Mouse (Mus musculus) liver, embryonic 11.5 days (tissue): ENCODE data around the gene Zfp865. TPM values are rescaled to one million over a fixed set of nuclear protein-coding genes. Genes with fewer than 3 reads are reported as not detected.
"Not testable (repeated sequence)": the region's sequence is repeated elsewhere in the genome, so short reads cannot be mapped to it uniquely, and the experiment has no call there.

Source experiments
- ATAC-seq: fragments of 200-750 bp; cut with Nextera tagmentation; replicated peaks from 2 replicates; pipeline ENCODE4 v1.8.0; 2017; ENCODE audit warnings: moderate number of reproducible peaks, mild to moderate bottlenecking, moderate TSS enrichment, moderate library complexity; ENCODE audit not compliant: low FRiP score
- DNase-seq: peaks from one replicate; pipeline ENCODE4 v3.0.0-alpha.2; 2017; ENCODE audit warnings: low spot score
- H3K27ac ChIP-seq: fragments of 300-500 bp; sonication (generic); 2 replicates; pipeline ENCODE4 v1.5.1; 2014; ENCODE audit warnings: mild to moderate bottlenecking, low read depth, low read length, control low read depth
- H3K27me3 ChIP-seq: fragments of 300-500 bp; sonication (generic); replicated peaks from 2 replicates; pipeline ENCODE4 v1.6.1; 2014; ENCODE audit warnings: low read length, mixed read lengths; ENCODE audit not compliant: control insufficient read depth, insufficient read depth
- H3K36me3 ChIP-seq: fragments of 300-500 bp; sonication (generic); 2 replicates; pipeline ENCODE4 v1.6.1; 2014; ENCODE audit warnings: mild to moderate bottlenecking, low read length, moderate library complexity, mixed read lengths; ENCODE audit not compliant: control insufficient read depth, insufficient read depth
- H3K4me1 ChIP-seq: fragments of 300-500 bp; sonication (generic); replicated peaks from 2 replicates; pipeline ENCODE4 v1.6.1; 2014; ENCODE audit warnings: low read length, mixed read lengths; ENCODE audit not compliant: control insufficient read depth, insufficient read depth
- H3K4me2 ChIP-seq: fragments of 300-500 bp; sonication (generic); 2 replicates; pipeline ENCODE4 v1.6.1; 2014; ENCODE audit warnings: mild to moderate bottlenecking, control low read depth, moderate library complexity
- H3K4me3 ChIP-seq: fragments of 300-500 bp; sonication (generic); 2 replicates; pipeline ENCODE4 v1.5.1; 2014; ENCODE audit warnings: low read depth, low read length, control low read depth
- H3K9ac ChIP-seq: fragments of 300-500 bp; sonication (generic); 2 replicates; pipeline ENCODE4 v1.6.1; 2014; ENCODE audit warnings: low read depth, low read length, control low read depth
- H3K9me3 ChIP-seq: fragments of 300-500 bp; sonication (generic); 2 replicates; pipeline ENCODE4 v1.6.1; 2016; ENCODE audit warnings: low read length, inconsistent platforms, mixed read lengths; ENCODE audit not compliant: control insufficient read depth
- WGBS: fragments of 180-500 bp; shearing (Covaris S2); extraction: QIAGEN DNeasy Blood & Tissue Kit; methylation state at CpG from one replicate; pipeline ENCODE4 v1.1.7; 2014; 5-methylcytosine and 5-hydroxymethylcytosine counted together
- polyA plus RNA-seq: library from polyadenylated mRNA; unstranded; fragments of >200 nt; fragmentation: Nextera tagmentation; extraction: Ambion mirVana; gene quantifications from 2 replicates; pipeline ENCODE4 v1.2.1, GENCODE M21; 2014

Gene Zfp865
- polyA plus RNA-seq, 1 experiment from 2014 or later: 4.5 TPM

GRCm38 (mm10) chr7:4993999-4994788 lies 26.0 kb upstream of the Zfp865 start:
- WGBS: 40% methylated on average over 59 of the region's 59 CpGs
- peaks cover 46% of the 10 kb centered on the region for H3K27me3 ChIP-seq
- DNase-seq (no peak), ATAC-seq (no peak)
- no peaks in the 10 kb centered on the region for H3K9me3 ChIP-seq
- H3K9ac ChIP-seq: no peak overlapping the region
- H3K36me3 ChIP-seq: peaks cover 5% of the 10 kb centered on the region; the same call in 1 of the 2 replicates
- H3K4me1 ChIP-seq: peaks cover 5% of the 10 kb centered on the region; the same call in 1 of the 2 replicates
- H3K27ac ChIP-seq: no peak overlapping the region
- peak overlapping the region; percentile 31 for H3K4me2 ChIP-seq
- no peak overlapping the region for H3K4me3 ChIP-seq

GRCm38 (mm10) chr7:4995268-4996002 lies 24.7 kb upstream of the Zfp865 start:
- Histone ChIP-seq H3K9ac (peak overlapping the region; percentile 57), H3K4me3 (peak overlapping the region; percentile 57), H3K9me3 (no peaks in the 10 kb centered on the region), H3K4me1 (peaks cover 5% of the 10 kb centered on the region; the same call in 1 of the 2 replicates), H3K27me3 (peaks cover 46% of the 10 kb centered on the region), H3K4me2 (peak overlapping the region; percentile 65), H3K36me3 (peaks cover 5% of the 10 kb centered on the region; the same call in 1 of the 2 replicates), H3K27ac (no peak overlapping the region)
- 8% methylated on average over 19 of the region's 19 CpGs for WGBS
- no peak for DNase-seq
- peak; percentile 22; the same call in 1 of the 2 replicates for ATAC-seq

GRCm38 (mm10) chr7:4996003-4996895 lies 23.9 kb upstream of the Zfp865 start, which contains the start of gene Zfp579:
Gene Zfp579, minus strand, starts transcription at chr7:4996158.
- peak; percentile 81 for DNase-seq
- no peaks in the 10 kb centered on the region for H3K9me3 ChIP-seq
- WGBS: 6% methylated on average over 22 of the region's 26 CpGs
- peak within 1 kb of the TSS; percentile 65 for H3K4me2 ChIP-seq
- peaks cover 5% of the 10 kb centered on the region; the same call in 1 of the 2 replicates for H3K4me1 ChIP-seq
- H3K36me3 ChIP-seq: peaks cover 5% of the 10 kb centered on the region; the same call in 1 of the 2 replicates
- peak within 1 kb of the TSS; percentile 57 for H3K4me3 ChIP-seq
- ATAC-seq: peak; percentile 74
- H3K9ac ChIP-seq: peak within 1 kb of the TSS; percentile 57
- H3K27ac ChIP-seq: peak within 1 kb of the TSS; percentile 38; the same call in 1 of the 2 replicates
- H3K27me3 ChIP-seq: peaks cover 46% of the 10 kb centered on the region

GRCm38 (mm10) chr7:4996934-4997333 lies 23.2 kb upstream of the Zfp865 start:
- no peak overlapping the region for H3K27ac ChIP-seq
- peaks cover 5% of the 10 kb centered on the region; the same call in 1 of the 2 replicates for H3K4me1 ChIP-seq
- no peaks in the 10 kb centered on the region for H3K9me3 ChIP-seq
- ATAC-seq: no peak
- no peak overlapping the region for H3K9ac ChIP-seq
- DNase-seq: no peak
- H3K27me3 ChIP-seq: peaks cover 43% of the 10 kb centered on the region
- 63% methylated on average over 6 of the region's 8 CpGs for WGBS
- peak overlapping the region; percentile 65 for H3K4me2 ChIP-seq
- no peak overlapping the region for H3K4me3 ChIP-seq
- peaks cover 5% of the 10 kb centered on the region; the same call in 1 of the 2 replicates for H3K36me3 ChIP-seq

- H3K4me3 ChIP-seq: no peak overlapping the region
- H3K4me1 ChIP-seq: peaks cover 5% of the 10 kb centered on the region; the same call in 1 of the 2 replicates
- ATAC-seq (no peak), DNase-seq (no peak)
- H3K4me2 ChIP-seq: no peak overlapping the region
- 57% methylated on average over 2 of the region's 2 CpGs for WGBS
- no peak overlapping the region for H3K9ac ChIP-seq
- peaks cover 15% of the 10 kb centered on the region for H3K27me3 ChIP-seq
- H3K36me3 ChIP-seq: no peaks in the 10 kb centered on the region
- H3K27ac ChIP-seq: no peak overlapping the region
- no peaks in the 10 kb centered on the region for H3K9me3 ChIP-seq
Measured at GRCm38 (mm10) chr7:4999876-5000275, 20.3 kb upstream of the Zfp865 start.

- not testable (repeated sequence) for H3K9me3 ChIP-seq, H3K4me3 ChIP-seq, H3K27me3 ChIP-seq, DNase-seq, H3K9ac ChIP-seq, ATAC-seq, H3K27ac ChIP-seq, H3K4me2 ChIP-seq, H3K4me1 ChIP-seq
- H3K36me3 ChIP-seq: peaks cover 13% of the 10 kb centered on the region
- 70% methylated on average over 8 of the region's 8 CpGs for WGBS
Measured at GRCm38 (mm10) chr7:5002876-5003275, 17.3 kb upstream of the Zfp865 start.

GRCm38 (mm10) chr7:5008229-5008628 lies 11.9 kb upstream of the Zfp865 start:
- no peaks in the 10 kb centered on the region for H3K27me3 ChIP-seq
- no peak overlapping the region for H3K9ac ChIP-seq
- WGBS: 97% methylated on average over 26 of the region's 26 CpGs
- no peak overlapping the region for H3K4me3 ChIP-seq
- peaks cover 60% of the 10 kb centered on the region for H3K36me3 ChIP-seq
- H3K27ac ChIP-seq: no peak overlapping the region
- H3K4me1 ChIP-seq: peaks cover 3% of the 10 kb centered on the region; the same call in 1 of the 2 replicates
- H3K4me2 ChIP-seq: no peak overlapping the region
- no peak for ATAC-seq
- H3K9me3 ChIP-seq: peaks cover 2% of the 10 kb centered on the region; the same call in 1 of the 2 replicates
- no peak for DNase-seq
